Mouse (Mus musculus) G1E (cell line): ENCODE data around the gene Olfr554.

Experiments used
- CTCF ChIP-seq: IDR thresholded peaks from 2 replicates; pipeline ENCODE4 v1.5.1; 2012; ENCODE audit warnings: low read depth, low read length, inconsistent platforms, mixed read lengths
- GATA1 ChIP-seq: IDR thresholded peaks from 2 replicates; pipeline ENCODE4 v1.6.1; 2012; ENCODE audit warnings: borderline replicate concordance, low read length, inconsistent platforms, mixed read lengths
- POLR2AphosphoS5 ChIP-seq: IDR thresholded peaks from 2 replicates; pipeline ENCODE4 v1.6.1; 2012; ENCODE audit warnings: low read depth, low read length, inconsistent platforms; ENCODE audit not compliant: insufficient replicate concordance

DNA sequence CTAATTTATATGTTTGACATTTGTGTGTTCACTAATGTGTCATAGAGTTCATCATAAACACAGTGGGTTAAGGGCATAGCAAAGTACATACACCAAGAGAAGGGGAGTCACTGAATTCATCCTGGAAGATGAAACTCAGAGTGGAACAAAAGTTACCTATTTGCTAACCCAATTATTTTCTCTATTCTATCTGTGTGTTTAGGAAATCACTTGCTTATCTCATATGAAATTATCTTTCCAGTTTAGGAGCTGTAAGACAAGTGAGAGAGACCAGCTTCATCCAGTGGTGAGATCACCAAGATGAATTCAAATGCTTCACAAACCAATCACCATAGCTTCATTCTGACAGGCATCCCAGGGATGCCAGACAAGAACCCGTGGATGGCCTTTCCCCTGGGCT, 20.3 kb downstream of the Olfr554 start, which contains the start of gene Olfr555:
- TF ChIP-seq CTCF (no peak), GATA1 (no peak), POLR2AphosphoS5 (no peak)
